Mouse (Mus musculus): Measurements from ENCODE around the gene Gm28048. TPM values are rescaled to one million over a fixed set of nuclear protein-coding genes. Genes with fewer than 3 reads are reported as not detected.

Gene Gm28048
- polyA plus RNA-seq, 1 experiment, result not detected

GRCm38 (mm10) chr11:22932167-22932566 is 49.7 kb downstream of the Gm28048 start:
- H3K4me1 ChIP-seq (ENCODE audit: control insufficient read depth, insufficient read depth, low read length), result peaks cover 3% of the 10 kb centered on the region
- H3K4me3 ChIP-seq (replicated peaks; ENCODE audit: extremely low read depth, low read depth, low read length), result no peak overlapping the region
- TF ChIP-seq POLR2A (IDR thresholded peaks at IDR 0.05; ENCODE audit: borderline replicate concordance, extremely low read depth, low read depth, low read length) (no peak), CTCF (IDR thresholded peaks at IDR 0.05; ENCODE audit: insufficient read depth, low read length) (no peak)
- no peak for DNase-seq

- H3K4me1 ChIP-seq (ENCODE audit: control insufficient read depth, insufficient read depth, low read length), result peaks cover 3% of the 10 kb centered on the region
- no peak overlapping the region for H3K4me3 ChIP-seq (replicated peaks; ENCODE audit: extremely low read depth, low read depth, low read length)
- DNase-seq, result no peak
- TF ChIP-seq CTCF (IDR thresholded peaks at IDR 0.05; ENCODE audit: insufficient read depth, low read length) (no peak), POLR2A (IDR thresholded peaks at IDR 0.05; ENCODE audit: borderline replicate concordance, extremely low read depth, low read depth, low read length) (no peak)
- WGBS, result 94% methylated on average over 2 of the region's 2 CpGs
These were observed 50.5 kb downstream of the Gm28048 start for GRCm38 (mm10) chr11:22931320-22931905.

DNA sequence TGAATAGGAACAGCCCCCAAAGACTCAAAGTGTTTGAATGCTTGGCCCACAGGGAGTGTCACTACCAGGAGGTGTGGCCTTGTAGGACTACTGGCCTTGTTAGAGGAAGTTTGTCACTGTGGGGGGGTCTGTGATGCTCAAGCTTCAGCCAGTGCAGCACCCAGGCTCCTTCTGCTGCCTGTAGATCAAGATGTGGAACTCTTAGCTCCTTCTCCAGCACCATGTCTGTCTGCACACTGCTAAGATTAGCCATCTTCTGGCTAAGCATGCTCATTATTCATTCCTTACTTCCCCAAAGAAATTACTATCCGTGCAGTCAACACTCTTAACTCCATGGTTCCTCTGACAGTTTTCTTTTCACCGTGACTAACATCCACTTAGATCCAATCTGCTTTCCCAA is 51.8 kb downstream of the Gm28048 start:
- no peak for DNase-seq
- WGBS, result 59% methylated on average over 2 of the region's 2 CpGs
- H3K4me3 ChIP-seq (replicated peaks; ENCODE audit: extremely low read depth, low read depth, low read length), result no peak overlapping the region
- no peak for TF ChIP-seq CTCF (IDR thresholded peaks at IDR 0.05; ENCODE audit: insufficient read depth, low read length)
- TF ChIP-seq POLR2A (IDR thresholded peaks at IDR 0.05; ENCODE audit: borderline replicate concordance, extremely low read depth, low read depth, low read length), result no peak
- H3K4me1 ChIP-seq (ENCODE audit: control insufficient read depth, insufficient read depth, low read length), result peaks cover 3% of the 10 kb centered on the region

GRCm38 (mm10) chr11:22928586-22929169 is 53.2 kb downstream of the Gm28048 start:
- H3K4me1 ChIP-seq (ENCODE audit: control insufficient read depth, insufficient read depth, low read length), result peaks cover 3% of the 10 kb centered on the region
- no peak overlapping the region for H3K4me3 ChIP-seq (replicated peaks; ENCODE audit: extremely low read depth, low read depth, low read length)
- DNase-seq, result no peak
- no peak for TF ChIP-seq POLR2A (IDR thresholded peaks at IDR 0.05; ENCODE audit: borderline replicate concordance, extremely low read depth, low read depth, low read length)
- no peak for TF ChIP-seq CTCF (IDR thresholded peaks at IDR 0.05; ENCODE audit: insufficient read depth, low read length)
- WGBS, result 50% methylated on average over 8 of the region's 8 CpGs

DNA sequence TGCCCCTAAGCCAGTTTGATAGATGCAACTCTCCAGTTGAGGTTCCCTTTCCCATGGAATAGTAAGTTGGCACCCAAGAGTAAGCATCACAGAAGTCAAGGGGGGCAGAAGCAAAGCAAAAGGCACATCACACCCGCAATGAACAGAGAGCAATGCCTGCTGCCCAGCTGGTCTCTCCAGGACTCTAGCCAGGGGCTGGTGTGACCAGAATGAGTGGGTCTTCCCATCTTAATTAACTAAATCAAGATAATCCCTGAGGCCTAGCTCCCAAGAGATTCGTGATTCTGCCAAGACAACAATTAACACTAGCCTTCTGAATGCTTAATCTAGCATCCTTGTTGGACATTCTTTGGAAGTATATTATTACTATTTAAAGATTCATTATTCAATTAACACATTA is 58.3 kb downstream of the Gm28048 start:
- Histone ChIP-seq H3K4me1 (ENCODE audit: control insufficient read depth, insufficient read depth, low read length) (no peaks in the 10 kb centered on the region; the same call in 1 of the 2 replicates), H3K4me3 (replicated peaks; ENCODE audit: extremely low read depth, low read depth, low read length) (no peak overlapping the region)
- TF ChIP-seq POLR2A (IDR thresholded peaks at IDR 0.05; ENCODE audit: borderline replicate concordance, extremely low read depth, low read depth, low read length), result no peak
- no peak for TF ChIP-seq CTCF (IDR thresholded peaks at IDR 0.05; ENCODE audit: insufficient read depth, low read length)
- no peak for DNase-seq
- 89% methylated on average over 2 of the region's 2 CpGs for WGBS

- WGBS, result 85% methylated on average over 2 of the region's 2 CpGs
- no peaks in the 10 kb centered on the region for H3K4me1 ChIP-seq (ENCODE audit: control insufficient read depth, insufficient read depth, low read length)
- H3K4me3 ChIP-seq (replicated peaks; ENCODE audit: extremely low read depth, low read depth, low read length), result no peak overlapping the region
- DNase-seq, result no peak
- TF ChIP-seq POLR2A (IDR thresholded peaks at IDR 0.05; ENCODE audit: borderline replicate concordance, extremely low read depth, low read depth, low read length), result no peak
- no peak for TF ChIP-seq CTCF (IDR thresholded peaks at IDR 0.05; ENCODE audit: insufficient read depth, low read length)
These were observed 59.3 kb downstream of the Gm28048 start for GRCm38 (mm10) chr11:22922546-22922945.

DNA sequence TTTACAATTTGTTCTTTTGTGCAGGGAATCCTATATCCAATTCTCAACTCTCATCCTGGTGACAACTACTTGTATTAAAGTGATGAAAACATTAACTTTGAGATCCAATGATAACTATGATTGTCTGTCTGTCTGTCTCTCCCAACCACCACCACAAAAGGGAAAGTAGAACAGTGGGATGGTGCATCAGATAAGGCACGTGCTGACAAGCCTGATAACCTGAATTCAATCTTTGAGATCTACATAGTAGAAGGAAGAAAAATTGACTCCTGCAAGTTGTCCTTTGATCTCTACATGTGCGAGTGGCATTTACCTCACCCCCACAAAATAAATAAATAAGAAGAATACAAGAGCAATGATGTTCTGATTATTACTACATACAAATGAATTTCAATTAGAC is 62.6 kb downstream of the Gm28048 start:
- no peak for DNase-seq
- no peak overlapping the region for H3K4me3 ChIP-seq (replicated peaks; ENCODE audit: extremely low read depth, low read depth, low read length)
- no peaks in the 10 kb centered on the region for H3K4me1 ChIP-seq (ENCODE audit: control insufficient read depth, insufficient read depth, low read length)
- WGBS, result 66% methylated on average over 2 of the region's 2 CpGs
- TF ChIP-seq CTCF (IDR thresholded peaks at IDR 0.05; ENCODE audit: insufficient read depth, low read length), result no peak
- no peak for TF ChIP-seq POLR2A (IDR thresholded peaks at IDR 0.05; ENCODE audit: borderline replicate concordance, extremely low read depth, low read depth, low read length)

DNA sequence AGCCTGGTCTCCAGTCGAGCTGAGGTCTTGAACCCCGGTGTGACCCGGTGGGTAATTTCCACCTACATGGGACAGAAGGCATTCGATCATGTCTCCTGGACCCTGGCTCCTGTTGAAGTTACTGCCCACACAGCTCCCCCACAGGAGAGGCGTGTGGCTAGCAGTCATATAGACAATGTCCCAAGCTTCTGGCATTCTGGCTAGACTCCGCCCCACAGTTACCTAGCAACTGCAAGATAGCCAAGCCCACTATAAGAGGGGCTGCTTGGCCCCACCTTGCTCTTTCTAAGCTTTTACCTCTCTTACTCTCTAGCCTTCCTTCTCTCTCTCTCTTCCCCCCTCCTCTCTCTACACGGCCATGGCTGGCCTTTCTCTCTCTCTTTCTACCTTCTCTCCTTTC is 64.1 kb downstream of the Gm28048 start:
- H3K4me3 ChIP-seq (replicated peaks; ENCODE audit: extremely low read depth, low read depth, low read length), result no peak overlapping the region
- no peaks in the 10 kb centered on the region for H3K4me1 ChIP-seq (ENCODE audit: control insufficient read depth, insufficient read depth, low read length)
- 95% methylated on average over 7 of the region's 7 CpGs for WGBS
- TF ChIP-seq CTCF (IDR thresholded peaks at IDR 0.05; ENCODE audit: insufficient read depth, low read length) (no peak), POLR2A (IDR thresholded peaks at IDR 0.05; ENCODE audit: borderline replicate concordance, extremely low read depth, low read depth, low read length) (no peak)
- no peak for DNase-seq

- no peak for TF ChIP-seq POLR2A (IDR thresholded peaks at IDR 0.05; ENCODE audit: borderline replicate concordance, extremely low read depth, low read depth, low read length)
- TF ChIP-seq CTCF (IDR thresholded peaks at IDR 0.05; ENCODE audit: insufficient read depth, low read length), result no peak
- DNase-seq, result no peak
- Histone ChIP-seq H3K4me1 (ENCODE audit: control insufficient read depth, insufficient read depth, low read length) (no peaks in the 10 kb centered on the region), H3K4me3 (replicated peaks; ENCODE audit: extremely low read depth, low read depth, low read length) (no peak overlapping the region)
- WGBS, result 80% methylated on average over 4 of the region's 4 CpGs
These were observed 68.1 kb downstream of the Gm28048 start for GRCm38 (mm10) chr11:22913744-22914143.

DNA sequence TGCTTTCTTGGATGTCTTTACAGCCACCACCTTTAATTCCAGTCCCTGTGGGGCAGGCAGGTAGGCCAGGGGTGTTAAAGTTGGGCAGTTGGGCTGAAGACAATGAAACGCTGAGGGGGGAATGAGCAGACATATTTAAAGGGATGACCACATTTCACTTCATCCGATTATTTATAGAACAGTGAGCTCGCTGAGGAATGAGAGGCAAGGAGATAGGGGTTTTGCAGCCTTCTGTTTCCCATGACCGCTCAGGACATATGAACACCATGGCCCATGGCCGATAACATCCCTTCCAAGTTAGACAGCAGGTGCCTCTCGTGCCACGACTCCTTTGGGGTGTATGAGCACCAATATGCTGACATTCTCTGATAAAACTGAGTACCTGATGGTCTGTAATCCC is 70.1 kb downstream of the Gm28048 start:
- Histone ChIP-seq H3K4me3 (replicated peaks; ENCODE audit: extremely low read depth, low read depth, low read length) (no peak overlapping the region), H3K4me1 (ENCODE audit: control insufficient read depth, insufficient read depth, low read length) (no peaks in the 10 kb centered on the region)
- 86% methylated on average over 7 of the region's 7 CpGs for WGBS
- no peak for DNase-seq
- no peak for TF ChIP-seq POLR2A (IDR thresholded peaks at IDR 0.05; ENCODE audit: borderline replicate concordance, extremely low read depth, low read depth, low read length)

Data from lung, adult 2 months (tissue).